Mouse (Mus musculus) olfactory bulb, adult 2 months (tissue): ENCODE measurements around the gene Stradb.

Experiments
- CTCF ChIP-seq: fragments of 200-500 bp; IDR thresholded peaks from 2 replicates; pipeline ENCODE4 v1.5.1; 2012; ENCODE audit warnings: low read depth, mild to moderate bottlenecking, low read length, moderate library complexity; ENCODE audit not compliant: insufficient read depth
- POLR2A ChIP-seq: fragments of 200-500 bp; IDR thresholded peaks from 2 replicates; pipeline ENCODE4 v1.6.1; 2012; ENCODE audit warnings: mild to moderate bottlenecking, low read depth, low read length, moderate library complexity; ENCODE audit not compliant: insufficient read depth

- no peak for TF ChIP-seq CTCF
- TF ChIP-seq POLR2A = no peak
These were observed 3.3 kb upstream of the Stradb start for GRCm38 (mm10) chr1:58970054-58970453.
